Mouse (Mus musculus) liver, embryonic 11.5 days (tissue): ENCODE results near the gene Dpep1. TPM values are rescaled to one million over a fixed set of nuclear protein-coding genes. Genes with fewer than 3 reads are reported as not detected.
A peak's percentile ranks its signal among the peaks of the same experiment; 100 is the strongest.

Experiments
- ATAC-seq: fragments of 200-750 bp; cut with Nextera tagmentation; replicated peaks from 2 replicates; pipeline ENCODE4 v1.8.0; 2017; ENCODE audit warnings: moderate number of reproducible peaks, mild to moderate bottlenecking, moderate TSS enrichment, moderate library complexity; ENCODE audit not compliant: low FRiP score
- DNase-seq: peaks from one replicate; pipeline ENCODE4 v3.0.0-alpha.2; 2017; ENCODE audit warnings: low spot score
- H3K27ac ChIP-seq: fragments of 300-500 bp; sonication (generic); 2 replicates; pipeline ENCODE4 v1.5.1; 2014; ENCODE audit warnings: mild to moderate bottlenecking, low read depth, low read length, control low read depth
- H3K27me3 ChIP-seq: fragments of 300-500 bp; sonication (generic); replicated peaks from 2 replicates; pipeline ENCODE4 v1.6.1; 2014; ENCODE audit warnings: low read length, mixed read lengths; ENCODE audit not compliant: control insufficient read depth, insufficient read depth
- H3K36me3 ChIP-seq: fragments of 300-500 bp; sonication (generic); 2 replicates; pipeline ENCODE4 v1.6.1; 2014; ENCODE audit warnings: mild to moderate bottlenecking, low read length, moderate library complexity, mixed read lengths; ENCODE audit not compliant: control insufficient read depth, insufficient read depth
- H3K4me1 ChIP-seq: fragments of 300-500 bp; sonication (generic); replicated peaks from 2 replicates; pipeline ENCODE4 v1.6.1; 2014; ENCODE audit warnings: low read length, mixed read lengths; ENCODE audit not compliant: control insufficient read depth, insufficient read depth
- H3K4me2 ChIP-seq: fragments of 300-500 bp; sonication (generic); 2 replicates; pipeline ENCODE4 v1.6.1; 2014; ENCODE audit warnings: mild to moderate bottlenecking, control low read depth, moderate library complexity
- H3K4me3 ChIP-seq: fragments of 300-500 bp; sonication (generic); 2 replicates; pipeline ENCODE4 v1.5.1; 2014; ENCODE audit warnings: low read depth, low read length, control low read depth
- H3K9ac ChIP-seq: fragments of 300-500 bp; sonication (generic); 2 replicates; pipeline ENCODE4 v1.6.1; 2014; ENCODE audit warnings: low read depth, low read length, control low read depth
- H3K9me3 ChIP-seq: fragments of 300-500 bp; sonication (generic); 2 replicates; pipeline ENCODE4 v1.6.1; 2016; ENCODE audit warnings: low read length, inconsistent platforms, mixed read lengths; ENCODE audit not compliant: control insufficient read depth
- WGBS: fragments of 180-500 bp; shearing (Covaris S2); extraction: QIAGEN DNeasy Blood & Tissue Kit; methylation state at CpG from one replicate; pipeline ENCODE4 v1.1.7; 2014; 5-methylcytosine and 5-hydroxymethylcytosine counted together
- polyA plus RNA-seq: library from polyadenylated mRNA; unstranded; fragments of >200 nt; fragmentation: Nextera tagmentation; extraction: Ambion mirVana; gene quantifications from 2 replicates; pipeline ENCODE4 v1.2.1, GENCODE M21; 2014

Gene Dpep1
- polyA plus RNA-seq, 1 experiment from 2014 or later = 1.3 TPM

GRCm38 (mm10) chr8:123155177-123155576, 30.9 kb upstream of the Dpep1 start:
- H3K4me1 ChIP-seq = peaks cover 31% of the 10 kb centered on the region
- no peak for DNase-seq
- no peaks in the 10 kb centered on the region for H3K9me3 ChIP-seq
- H3K9ac ChIP-seq = no peak overlapping the region
- WGBS = 70% methylated on average over 5 of the region's 5 CpGs
- H3K36me3 ChIP-seq = no peaks in the 10 kb centered on the region
- no peak overlapping the region for H3K27ac ChIP-seq
- ATAC-seq = no peak
- H3K4me2 ChIP-seq = no peak overlapping the region
- H3K27me3 ChIP-seq = no peaks in the 10 kb centered on the region
- H3K4me3 ChIP-seq = no peak overlapping the region

DNA sequence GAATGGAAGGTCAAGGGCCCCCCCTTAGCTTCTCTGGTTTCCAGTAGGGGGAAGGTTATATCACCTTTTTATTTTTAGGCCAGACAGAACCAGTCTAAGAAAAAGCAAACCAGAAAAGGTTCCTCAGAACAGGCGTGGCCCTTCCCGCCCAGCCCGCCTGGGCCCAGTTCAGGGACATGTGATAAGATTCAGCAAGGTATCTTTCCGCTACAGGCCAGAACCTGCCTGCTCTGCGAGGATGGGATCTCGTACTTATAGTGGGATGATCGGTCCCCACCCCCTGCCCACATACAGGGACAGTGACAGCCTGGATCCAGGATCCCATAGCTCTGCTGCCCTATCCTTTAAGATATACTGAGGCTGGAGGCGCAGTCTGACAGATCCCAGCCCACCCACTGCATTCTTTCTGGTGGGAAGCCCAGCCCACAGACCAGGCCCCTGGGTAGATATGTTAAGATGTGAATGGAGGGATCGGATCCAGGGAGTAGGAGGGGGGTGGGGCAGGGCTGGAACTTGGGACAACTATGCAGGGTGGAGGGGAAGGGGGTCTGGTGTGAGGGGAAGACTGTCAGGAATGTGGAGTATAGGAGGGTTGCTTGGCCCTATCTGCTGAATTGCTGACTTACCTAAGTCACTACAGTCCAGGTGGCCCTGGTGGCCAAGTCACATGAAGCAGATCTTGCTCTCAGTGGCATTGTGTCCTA, 29.8 kb upstream of the Dpep1 start:
- H3K36me3 ChIP-seq = no peaks in the 10 kb centered on the region
- no peaks in the 10 kb centered on the region for H3K9me3 ChIP-seq
- no peaks in the 10 kb centered on the region for H3K27me3 ChIP-seq
- 0 out of 2 replicates have a peak overlapping the region, but pooled peaks have one; percentile 3 for H3K9ac ChIP-seq
- WGBS = 47% methylated on average over 9 of the region's 9 CpGs
- no peak for DNase-seq
- no peak overlapping the region for H3K4me3 ChIP-seq
- H3K4me1 ChIP-seq = peaks cover 31% of the 10 kb centered on the region
- ATAC-seq = peak; percentile 92
- no peak overlapping the region for H3K27ac ChIP-seq
- peak overlapping the region; percentile 24 for H3K4me2 ChIP-seq

GRCm38 (mm10) chr8:123157888-123158465, 28.1 kb upstream of the Dpep1 start, which contains the start of gene Sult5a1:
TSS of gene Sult5a1 (minus strand) at chr8:123158315.
- H3K9me3 ChIP-seq = no peaks in the 10 kb centered on the region
- no peaks in the 10 kb centered on the region for H3K27me3 ChIP-seq
- no peaks in the 10 kb centered on the region for H3K36me3 ChIP-seq
- H3K4me3 ChIP-seq = peak within 1 kb of the TSS; percentile 11; the same call in 1 of the 2 replicates
- peaks cover 31% of the 10 kb centered on the region for H3K4me1 ChIP-seq
- ATAC-seq (no peak), DNase-seq (no peak)
- peak within 1 kb of the TSS; percentile 45 for H3K4me2 ChIP-seq
- 29% methylated on average over 13 of the region's 13 CpGs for WGBS
- no peak within 1 kb of the TSS for H3K9ac ChIP-seq
- H3K27ac ChIP-seq = no peak within 1 kb of the TSS

- ATAC-seq = no peak
- Histone ChIP-seq H3K27me3 (0 out of 2 replicates have a peak, but pooled peaks cover 6% of the 10 kb centered on the region), H3K27ac (no peak overlapping the region), H3K4me3 (no peak overlapping the region), H3K9ac (no peak overlapping the region), H3K4me2 (no peak overlapping the region), H3K36me3 (no peaks in the 10 kb centered on the region), H3K4me1 (peaks cover 2% of the 10 kb centered on the region; the same call in 1 of the 2 replicates), H3K9me3 (peaks cover 4% of the 10 kb centered on the region)
- 65% methylated on average over 3 of the region's 3 CpGs for WGBS
- DNase-seq = no peak
Observed at GRCm38 (mm10) chr8:123181391-123181790, 4.7 kb upstream of the Dpep1 start.

DNA sequence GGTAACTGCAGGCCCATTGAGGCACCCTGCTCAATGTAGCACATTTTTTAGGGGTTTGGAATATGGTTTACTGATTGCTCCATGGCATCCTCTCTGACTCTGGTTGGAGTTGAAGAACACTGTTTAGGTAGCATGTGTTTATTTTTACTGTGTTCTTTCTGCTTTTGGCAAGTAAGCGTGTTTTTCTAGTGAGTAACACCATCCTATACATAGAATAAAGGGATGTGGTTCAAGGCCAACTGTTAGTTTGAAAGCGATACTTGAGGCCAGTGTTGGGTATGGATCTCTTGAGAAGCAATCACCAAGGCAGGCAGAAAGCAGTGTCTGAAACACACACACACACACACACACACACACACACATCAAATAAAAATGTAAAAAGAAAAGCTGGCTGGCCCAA, 2.0 kb downstream of the Dpep1 start:
- ATAC-seq (no peak), DNase-seq (no peak)
- WGBS = 78% methylated on average over 2 of the region's 2 CpGs
- H3K27me3 ChIP-seq = 0 out of 2 replicates have a peak, but pooled peaks cover 6% of the 10 kb centered on the region
- no peak overlapping the region for H3K27ac ChIP-seq
- H3K4me3 ChIP-seq = no peak overlapping the region
- no peak overlapping the region for H3K4me2 ChIP-seq
- H3K4me1 ChIP-seq = peaks cover 13% of the 10 kb centered on the region
- H3K9me3 ChIP-seq = no peaks in the 10 kb centered on the region
- H3K36me3 ChIP-seq = no peaks in the 10 kb centered on the region
- H3K9ac ChIP-seq = no peak overlapping the region

DNA sequence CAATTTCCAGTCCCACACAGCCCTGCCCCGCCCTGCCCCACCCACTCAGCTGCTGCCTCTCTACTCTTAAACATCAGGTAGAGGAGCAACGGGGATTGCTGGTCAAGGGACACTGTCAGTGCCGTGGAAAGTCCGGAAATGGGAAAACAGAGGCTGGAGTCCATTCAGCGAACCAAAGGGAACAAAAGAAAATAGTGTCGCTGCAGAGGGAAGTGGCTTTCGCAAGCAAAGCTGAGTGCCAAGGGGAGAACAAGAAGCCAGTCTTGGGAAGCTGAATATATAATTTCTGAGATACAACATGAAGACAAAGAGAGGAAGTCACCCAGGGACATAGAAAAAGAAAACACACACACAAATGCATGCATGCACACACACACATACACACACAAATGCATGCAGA, 2.8 kb downstream of the Dpep1 start:
- no peak overlapping the region for H3K27ac ChIP-seq
- H3K36me3 ChIP-seq = no peaks in the 10 kb centered on the region
- H3K27me3 ChIP-seq = 0 out of 2 replicates have a peak, but pooled peaks cover 4% of the 10 kb centered on the region
- peaks cover 13% of the 10 kb centered on the region for H3K4me1 ChIP-seq
- DNase-seq = no peak
- H3K9me3 ChIP-seq = no peaks in the 10 kb centered on the region
- H3K9ac ChIP-seq = no peak overlapping the region
- ATAC-seq = no peak
- H3K4me3 ChIP-seq = no peak overlapping the region
- WGBS = 65% methylated on average over 7 of the region's 7 CpGs
- no peak overlapping the region for H3K4me2 ChIP-seq

GRCm38 (mm10) chr8:123190678-123191077, 4.6 kb downstream of the Dpep1 start:
- Histone ChIP-seq H3K9me3 (no peaks in the 10 kb centered on the region), H3K4me3 (no peak overlapping the region), H3K36me3 (no peaks in the 10 kb centered on the region), H3K27me3 (no peaks in the 10 kb centered on the region), H3K27ac (no peak overlapping the region), H3K9ac (no peak overlapping the region), H3K4me2 (peak overlapping the region; percentile 39), H3K4me1 (peaks cover 13% of the 10 kb centered on the region)
- WGBS = 3% methylated on average over 9 of the region's 9 CpGs
- ATAC-seq (peak; percentile 68), DNase-seq (peak; percentile 72)

- H3K36me3 ChIP-seq = no peaks in the 10 kb centered on the region
- 57% methylated on average over 8 of the region's 8 CpGs for WGBS
- no peak overlapping the region for H3K4me3 ChIP-seq
- ATAC-seq = no peak
- peaks cover 11% of the 10 kb centered on the region for H3K4me1 ChIP-seq
- no peaks in the 10 kb centered on the region for H3K9me3 ChIP-seq
- no peak overlapping the region for H3K27ac ChIP-seq
- H3K9ac ChIP-seq = no peak overlapping the region
- H3K4me2 ChIP-seq = no peak overlapping the region
- no peaks in the 10 kb centered on the region for H3K27me3 ChIP-seq
- DNase-seq = no peak
Observed at GRCm38 (mm10) chr8:123191908-123192307, 5.9 kb downstream of the Dpep1 start.

DNA sequence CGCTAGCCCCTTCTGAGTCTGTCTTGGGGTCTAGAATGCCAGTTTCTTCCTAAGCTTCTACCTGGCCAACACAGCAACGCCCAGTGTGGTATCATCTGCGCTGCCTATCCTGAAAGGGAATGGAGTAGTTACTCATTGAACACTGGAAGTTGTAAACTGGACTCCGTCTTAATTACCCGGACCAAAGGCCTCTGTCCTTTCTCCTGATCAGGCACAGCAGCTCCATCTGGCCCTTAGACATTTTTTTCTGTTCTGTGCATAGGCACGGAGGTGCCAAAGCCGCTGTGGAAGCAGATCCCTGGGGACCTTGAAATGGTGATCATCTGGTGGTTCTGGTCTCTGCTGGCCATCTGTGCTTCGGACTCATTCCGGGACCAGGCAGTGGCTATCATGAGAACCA, 7.7 kb downstream of the Dpep1 start:
- Histone ChIP-seq H3K27me3 (no peaks in the 10 kb centered on the region), H3K36me3 (no peaks in the 10 kb centered on the region), H3K4me2 (no peak overlapping the region), H3K4me3 (no peak overlapping the region), H3K9me3 (no peaks in the 10 kb centered on the region), H3K27ac (no peak overlapping the region), H3K4me1 (peaks cover 5% of the 10 kb centered on the region), H3K9ac (no peak overlapping the region)
- DNase-seq (no peak), ATAC-seq (no peak)
- WGBS = 88% methylated on average over 9 of the region's 9 CpGs
